Mouse (Mus musculus): Measurements from ENCODE around the gene Ccser1.

GRCm38 (mm10) chr6:61471371-61472152 is 291.4 kb downstream of the Ccser1 start:
- TF ChIP-seq CTCF (IDR thresholded peaks at IDR 0.05; ENCODE audit: insufficient read depth, low read depth, low read length) (no peak), POLR2A (IDR thresholded peaks at IDR 0.05; ENCODE audit: insufficient read depth, low read depth, low read length) (no peak)
